Mouse (Mus musculus): ENCODE measurements around the gene Rnf227.
"Not testable (repeated sequence)": the region's sequence is repeated elsewhere in the genome, so short reads cannot be mapped to it uniquely, and the experiment has no call there.

Rnf227 gene

DNA sequence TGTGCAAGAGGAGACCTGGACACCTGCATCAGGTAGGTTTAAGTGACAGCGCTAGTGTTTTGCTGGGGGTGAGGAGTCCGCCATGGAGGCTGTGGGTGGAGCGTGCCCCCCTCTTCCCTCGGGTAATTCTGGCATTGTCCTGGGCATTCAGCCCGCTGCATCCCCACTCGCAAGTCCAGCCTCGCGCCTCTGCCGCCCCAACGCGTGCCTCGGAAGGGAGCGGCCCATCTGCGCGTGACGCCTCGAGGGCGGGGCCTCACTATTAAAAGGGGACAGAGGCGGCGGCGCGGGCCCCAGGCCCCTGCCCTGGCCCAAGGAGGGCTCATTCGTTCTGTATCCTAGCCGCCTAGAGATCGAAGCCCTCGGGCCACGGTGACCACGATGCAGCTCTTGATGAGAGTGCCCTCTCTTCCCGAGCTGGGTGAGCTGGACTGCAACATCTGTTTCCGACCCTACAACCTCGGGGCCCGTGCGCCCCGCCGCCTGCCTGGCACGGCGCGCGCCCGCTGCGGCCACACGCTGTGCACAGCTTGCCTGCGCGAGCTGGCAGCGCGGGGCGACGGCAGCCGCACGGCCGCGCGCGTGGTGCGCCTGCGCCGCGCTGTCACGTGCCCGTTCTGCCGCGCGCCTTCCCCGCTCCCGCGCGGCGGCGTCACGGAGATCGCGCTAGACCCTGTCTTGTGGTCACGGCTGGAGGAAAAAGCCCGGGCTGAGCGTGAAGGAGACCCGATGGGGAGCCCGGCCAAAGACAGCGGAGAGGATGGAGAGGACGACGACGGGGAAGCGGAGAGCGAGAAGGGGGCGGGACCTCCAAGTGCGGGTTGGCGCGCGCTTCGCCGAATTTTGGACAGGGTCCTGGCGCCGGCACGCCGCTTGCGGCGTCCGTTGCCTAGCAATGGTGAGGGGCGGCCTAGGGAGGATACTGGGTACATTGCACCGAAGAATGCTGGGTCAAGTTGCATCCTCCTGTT, at the start of gene Rnf227:
Rnf227 (plus strand) TSS at position 301 of the 971 bp plus-strand sequence.
- peak; percentile 73 to 84 for DNase-seq

GRCm38 (mm10) chr11:69291111-69291510, 49.1 kb upstream of the Rnf227 start:
- no peak for DNase-seq

DNA sequence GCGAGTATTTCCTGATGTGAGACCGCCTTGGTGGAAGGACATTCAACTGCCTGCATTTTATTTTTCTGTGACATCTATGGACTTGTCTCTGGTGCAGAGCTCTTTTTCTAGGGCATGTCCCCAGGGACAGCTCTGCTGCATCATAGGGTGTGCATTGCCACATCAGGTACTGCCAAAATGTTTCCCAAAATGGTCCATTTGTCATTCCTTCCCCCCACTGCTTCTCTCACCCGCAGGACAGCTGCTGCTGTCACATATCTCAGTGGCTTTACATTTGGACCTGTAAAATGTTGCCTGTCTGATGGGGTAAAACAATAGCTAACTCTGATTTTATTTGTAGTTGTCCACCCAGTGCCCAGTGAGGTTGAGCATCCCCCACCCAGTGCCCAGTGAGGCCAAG, 45.0 kb upstream of the Rnf227 start:
- DNase-seq = no peak

DNA sequence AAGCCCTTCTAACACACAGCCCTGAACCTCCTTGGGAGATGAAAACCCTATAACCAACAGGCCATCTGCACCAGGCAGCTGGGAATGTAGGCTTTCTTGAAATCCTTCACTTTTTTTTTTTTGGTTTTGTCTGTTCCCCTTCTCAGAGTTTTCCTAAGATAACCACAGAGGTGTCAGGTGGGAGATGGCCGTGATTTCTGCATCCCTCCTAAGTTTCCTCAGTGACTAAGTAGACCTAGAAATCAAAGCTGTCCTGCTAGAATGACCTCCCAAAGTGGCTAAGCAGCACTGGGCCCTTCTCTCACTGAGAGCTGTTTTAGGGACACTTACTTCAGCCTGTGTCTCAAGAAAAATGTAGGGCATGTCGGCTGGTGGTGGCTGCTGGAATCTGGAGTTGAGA, 42.5 kb upstream of the Rnf227 start:
- no peak for DNase-seq

- DNase-seq = no peak
Observed at GRCm38 (mm10) chr11:69298231-69298630, 42.0 kb upstream of the Rnf227 start.

DNA sequence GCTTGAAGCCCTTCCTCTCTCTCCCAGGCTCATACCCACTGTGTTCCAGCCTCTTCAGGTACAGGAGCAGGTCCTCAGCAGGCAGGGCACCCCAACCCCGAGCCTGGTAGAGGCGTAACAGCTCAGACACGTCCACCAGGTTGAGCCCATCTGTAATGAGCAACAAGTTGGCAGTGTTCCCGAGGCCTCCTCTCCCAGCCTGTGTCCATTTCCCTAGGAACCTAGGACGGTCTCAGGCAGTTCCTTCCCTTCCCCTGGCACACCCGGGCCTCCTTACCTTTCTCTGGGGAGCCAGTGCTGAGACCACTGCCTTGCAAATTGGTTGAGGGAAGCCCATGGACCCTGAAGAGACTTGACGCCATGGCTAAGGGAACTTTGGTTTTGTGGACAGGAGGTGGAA, 37.4 kb upstream of the Rnf227 start:
- DNase-seq = no peak

DNA sequence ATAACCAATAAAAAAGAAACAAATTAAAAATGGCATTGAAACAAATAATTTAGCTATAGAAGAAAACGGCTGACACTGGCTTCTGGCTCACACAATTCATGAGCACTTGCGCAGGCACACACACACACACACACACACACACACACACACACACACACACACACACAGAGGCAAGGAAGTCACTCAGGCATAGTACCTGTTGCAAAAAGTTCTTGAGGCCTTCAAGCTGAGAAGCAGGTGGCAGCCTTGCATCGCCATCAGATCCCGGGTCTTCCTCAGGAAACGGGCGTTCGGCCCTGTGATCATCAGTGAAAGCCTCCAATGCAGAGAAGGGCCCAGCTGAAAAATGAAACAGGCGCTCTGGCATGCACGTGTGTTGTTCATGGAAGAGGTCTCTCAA, 35.0 kb upstream of the Rnf227 start:
- no peak for DNase-seq

- DNase-seq = no peak
Observed at GRCm38 (mm10) chr11:69306039-69306438, 34.2 kb upstream of the Rnf227 start.

DNA sequence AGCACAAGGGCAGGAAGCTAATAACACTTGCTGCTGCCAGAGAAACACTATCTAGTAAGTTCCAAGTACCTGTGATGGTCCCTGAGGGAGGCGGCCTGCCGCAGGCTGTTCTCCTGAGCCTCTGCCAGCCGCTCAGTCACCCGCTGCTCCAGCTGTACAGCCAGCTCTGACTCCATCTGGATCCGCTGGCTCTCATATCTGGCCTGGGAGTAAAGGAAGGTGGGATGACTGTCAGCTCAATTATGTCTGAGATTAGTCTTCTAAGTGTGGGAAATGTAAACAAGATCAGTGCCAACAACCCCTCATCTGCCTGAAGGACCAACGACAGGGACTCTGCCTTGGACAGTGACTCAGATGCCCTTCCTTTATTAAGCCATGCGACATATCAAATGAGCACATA, 29.0 kb upstream of the Rnf227 start:
- no peak for DNase-seq

DNA sequence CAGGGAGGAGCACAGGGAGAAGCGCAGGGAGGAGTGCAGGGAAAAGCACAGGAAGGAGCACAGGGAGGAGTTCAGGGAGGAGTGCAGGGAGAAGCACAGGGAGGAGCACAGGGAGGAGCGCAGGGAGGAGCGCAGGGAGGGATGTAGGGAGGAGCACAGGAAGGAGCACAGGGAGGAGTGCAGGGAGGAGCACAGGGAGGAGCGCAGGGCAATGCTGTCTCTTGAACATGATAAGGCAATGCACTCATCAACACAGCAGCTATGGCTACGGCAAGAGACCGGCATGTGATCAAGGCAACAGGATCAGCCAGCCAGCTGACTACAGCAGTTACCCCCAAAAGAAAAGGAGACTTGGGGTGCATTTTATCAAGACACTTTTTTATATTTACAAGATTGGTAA, 23.9 kb upstream of the Rnf227 start:
- no peak for DNase-seq

- not testable (repeated sequence) for DNase-seq
Observed at GRCm38 (mm10) chr11:69318000-69318399, 22.3 kb upstream of the Rnf227 start.

DNA sequence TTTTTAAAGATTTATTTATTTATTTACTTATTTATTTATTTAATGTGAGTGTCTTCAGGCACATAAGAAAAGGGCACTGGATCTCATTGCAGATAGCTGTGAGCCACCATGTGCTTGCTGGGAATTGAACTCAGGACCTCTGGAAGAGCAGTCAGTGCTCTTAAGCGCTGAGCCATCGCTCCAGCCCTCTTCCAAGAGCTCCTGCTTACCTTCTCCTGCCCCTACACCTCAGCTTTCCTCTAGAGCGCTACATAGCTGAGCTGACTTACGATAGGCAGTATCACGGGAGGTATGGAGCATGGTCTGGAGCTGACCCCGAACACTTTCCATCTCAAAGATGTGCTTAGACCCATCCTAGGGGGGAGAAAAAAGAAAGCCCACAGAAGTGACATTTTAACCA, 18.7 kb upstream of the Rnf227 start:
- no peak for DNase-seq

DNA sequence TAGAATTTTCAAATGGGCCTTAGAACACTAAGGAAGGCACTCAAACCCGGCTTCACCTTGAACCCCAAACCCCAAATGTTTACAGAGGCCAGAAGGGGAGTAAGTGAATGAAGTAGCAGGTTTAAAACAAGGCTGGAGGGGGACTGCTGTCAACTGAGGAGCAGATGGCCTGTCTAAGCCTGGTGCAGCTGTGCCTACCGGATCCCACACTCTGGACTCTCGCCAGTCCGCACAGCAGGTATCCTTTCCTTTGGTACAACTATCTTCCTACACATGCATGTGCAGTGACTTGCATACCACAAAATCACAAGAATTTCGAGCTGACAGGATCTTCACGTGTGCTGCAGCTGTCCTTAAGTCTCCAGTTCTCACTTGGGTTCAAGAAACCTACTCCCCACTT, 18.3 kb upstream of the Rnf227 start:
- DNase-seq = no peak

- DNase-seq = peak in 1 of 2 experiments; percentile 30
Observed at GRCm38 (mm10) chr11:69322693-69323471, 17.4 kb upstream of the Rnf227 start.

DNA sequence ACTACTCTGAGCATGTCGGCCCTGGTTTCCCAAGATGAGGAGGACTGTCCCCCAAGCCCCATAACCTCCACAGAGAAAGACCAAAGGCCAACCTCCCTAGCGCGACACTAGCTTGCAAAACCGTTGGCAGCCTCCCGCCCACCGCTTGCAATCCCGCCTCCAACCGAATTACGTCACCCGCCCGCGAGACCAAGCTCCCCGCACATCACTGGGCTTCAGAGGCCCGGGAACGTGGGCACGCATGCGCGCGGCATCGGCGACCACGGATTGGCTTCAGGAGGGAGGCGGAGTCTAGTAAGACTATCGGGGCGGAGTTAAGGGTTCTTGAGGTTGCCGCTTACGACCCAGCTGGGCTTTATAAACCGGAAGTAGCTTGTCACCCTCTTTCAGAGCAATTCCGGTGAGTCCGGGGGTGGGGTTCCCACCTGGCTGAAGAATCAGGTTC, 16.6 kb upstream of the Rnf227 start, which contains the start of the genes Cntrob and Trappc1:
Cntrob (minus strand) TSS at position 109 of the 445 bp plus-strand sequence.
Trappc1 (plus strand) TSS at position 314 of the 445 bp plus-strand sequence.
- DNase-seq = peak; percentile 98 to 100

GRCm38 (mm10) chr11:69324749-69325148, 15.5 kb upstream of the Rnf227 start:
- DNase-seq = no peak

- peak; percentile 79 to 87 for DNase-seq
Observed at GRCm38 (mm10) chr11:69325628-69326407, 14.4 kb upstream of the Rnf227 start, which contains the start of gene Kcnab3. Gene Kcnab3, plus strand, starts transcription at chr11:69326258.

DNA sequence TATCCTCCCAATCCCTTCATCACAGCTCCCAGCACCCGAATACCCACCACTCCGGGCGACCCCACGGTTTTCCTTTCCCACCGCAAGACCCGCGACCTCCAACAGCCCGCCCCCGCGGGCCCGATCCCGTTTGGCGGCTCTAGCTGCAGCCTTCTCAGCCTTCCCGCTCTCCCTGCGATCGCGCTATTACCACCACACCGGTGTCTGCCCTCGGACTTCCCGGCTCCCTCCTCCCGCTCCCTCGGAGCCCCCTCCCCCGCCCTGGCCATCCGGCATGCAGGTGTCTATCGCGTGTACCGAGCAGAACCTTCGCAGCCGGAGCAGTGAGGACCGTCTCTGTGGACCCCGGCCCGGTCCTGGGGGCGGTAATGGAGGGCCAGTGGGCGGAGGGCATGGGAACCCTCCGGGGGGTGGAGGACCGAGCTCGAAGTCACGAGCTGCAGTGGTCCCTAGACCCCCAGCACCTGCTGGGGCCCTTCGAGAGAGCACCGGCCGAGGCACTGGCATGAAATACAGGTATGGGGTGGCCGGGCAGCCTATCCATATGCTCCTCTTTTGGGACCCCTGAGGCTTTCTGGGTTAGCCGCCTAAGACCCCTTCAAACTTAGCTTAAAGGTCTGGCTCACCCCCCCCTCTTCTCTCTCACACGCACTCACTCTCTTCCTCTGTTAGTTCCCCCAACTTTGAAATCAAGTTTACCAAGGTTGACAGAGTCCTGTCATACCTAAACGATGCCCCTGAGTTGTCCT, 13.7 kb upstream of the Rnf227 start:
- peak; percentile 52 to 63 for DNase-seq

DNA sequence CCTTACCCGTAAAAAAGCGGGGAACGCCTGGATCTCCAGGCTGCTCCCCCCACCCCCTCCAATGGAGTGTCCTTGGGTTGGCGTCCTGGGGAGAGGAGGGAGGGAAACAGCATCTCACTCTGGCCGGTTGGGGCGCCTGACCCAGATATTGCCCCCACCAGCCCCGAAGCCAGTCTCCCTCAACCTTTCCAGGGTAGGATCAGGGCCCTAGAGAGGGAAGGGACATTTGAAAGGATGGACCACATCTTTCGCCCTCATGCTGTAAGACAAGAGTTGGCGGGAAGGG, 13.2 kb upstream of the Rnf227 start:
- no peak for DNase-seq

GRCm38 (mm10) chr11:69327648-69328047, 12.6 kb upstream of the Rnf227 start:
- no peak for DNase-seq

GRCm38 (mm10) chr11:69328517-69328916, 11.7 kb upstream of the Rnf227 start:
- DNase-seq = no peak

GRCm38 (mm10) chr11:69331152-69331551, 9.1 kb upstream of the Rnf227 start:
- DNase-seq = no peak

Measured in thymus, postnatal 36 days (tissue).